Mouse (Mus musculus): Measurements from ENCODE around the gene Nfkb1. TPM values are rescaled to one million over a fixed set of nuclear protein-coding genes. Genes with fewer than 3 reads are reported as not detected.

Gene Nfkb1
- total RNA-seq, 2 experiments from 2014 or later = 20.5 to 25.2 TPM

DNA sequence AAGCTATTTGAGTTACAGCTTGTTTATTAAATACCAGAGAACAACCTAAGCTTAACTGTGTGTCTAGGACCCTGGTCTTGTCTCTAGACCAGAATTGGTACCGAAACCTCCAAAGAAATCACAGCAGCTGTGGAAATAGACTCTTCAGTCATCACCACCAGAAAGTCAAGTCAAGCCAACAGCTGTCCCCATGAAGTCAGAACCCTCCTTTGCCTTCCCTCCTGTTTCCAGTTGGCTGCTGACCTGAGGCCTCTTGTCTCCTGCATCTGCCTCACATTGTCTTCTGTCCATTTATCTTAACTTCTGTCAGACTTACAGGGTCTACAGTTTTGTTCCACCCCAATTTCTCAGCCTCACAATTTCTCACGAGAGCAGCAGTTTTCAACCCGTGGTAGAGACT is 57.1 kb downstream of the Nfkb1 start:
- no peak for DNase-seq (ENCODE audit: low spot score in 2 of 2)

DNA sequence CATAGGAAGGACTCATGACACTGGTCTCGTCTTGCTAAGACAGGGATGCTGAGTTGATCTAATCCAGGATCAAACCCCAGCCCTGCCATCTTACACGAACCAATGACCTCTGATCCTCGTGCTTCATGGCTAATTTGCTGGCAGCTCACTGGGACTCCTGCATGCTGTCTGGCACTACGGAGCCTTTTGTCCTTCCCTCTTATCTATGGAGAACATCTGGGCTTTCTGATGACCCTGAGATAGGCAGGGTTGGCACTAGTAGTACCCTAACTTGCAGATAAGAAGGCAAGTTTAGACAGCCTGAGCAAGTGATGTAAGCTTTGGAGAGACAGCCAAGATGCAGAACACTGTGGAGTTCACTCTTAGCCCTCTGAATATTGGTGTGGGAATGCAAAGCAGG is 59.5 kb downstream of the Nfkb1 start:
- DNase-seq (ENCODE audit: low spot score in 2 of 2) = no peak

DNA sequence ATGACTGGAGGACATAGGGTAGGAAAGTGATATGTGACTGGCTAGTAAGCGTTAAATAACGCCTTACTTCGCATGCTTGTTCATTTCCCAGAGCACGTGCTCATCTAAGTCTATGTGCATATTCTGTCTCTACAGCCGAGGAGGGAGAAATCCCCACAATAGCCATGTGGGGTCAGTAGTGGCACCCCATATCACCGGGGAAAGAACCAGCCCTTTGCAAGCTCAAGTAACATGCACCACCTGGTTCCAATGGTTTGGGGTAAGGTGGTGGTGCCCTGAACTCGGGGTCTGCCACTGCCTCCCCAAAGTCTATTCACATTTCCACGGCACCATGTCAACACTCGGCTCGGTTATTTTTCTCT is 60.3 kb downstream of the Nfkb1 start:
- peak; percentile 25 to 48 for DNase-seq (ENCODE audit: low spot score in 2 of 2)

DNA sequence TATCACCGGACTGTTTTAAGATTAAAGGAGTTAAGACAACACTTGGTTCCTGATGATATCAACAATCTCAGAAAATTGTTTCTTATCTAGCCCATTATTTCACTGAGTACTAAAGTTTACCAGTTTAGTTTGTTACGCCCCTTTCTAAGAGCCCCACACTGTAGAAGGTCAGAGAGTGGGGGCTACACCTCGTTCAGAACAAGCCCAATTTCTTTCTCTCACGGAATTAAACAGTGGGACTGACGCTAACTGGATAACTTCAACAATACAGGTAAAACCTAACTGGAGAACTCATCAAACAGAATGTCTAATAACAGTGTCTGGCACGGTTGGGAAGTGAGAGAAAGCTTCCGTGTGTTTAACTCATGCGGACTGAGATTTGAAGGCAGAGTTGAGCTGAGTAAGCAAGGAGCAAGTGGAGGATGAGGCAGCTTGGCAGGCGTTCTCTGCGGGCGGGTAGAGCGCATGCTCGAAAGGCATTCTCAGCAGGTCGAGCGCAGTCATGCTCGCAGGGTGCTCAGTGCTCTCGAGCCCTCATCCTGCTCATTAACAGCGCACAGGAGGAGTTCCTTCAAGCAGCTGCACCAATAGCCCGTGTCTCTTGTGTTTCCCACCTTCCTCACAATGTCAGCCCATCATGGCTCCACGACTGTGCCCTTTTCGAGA is 60.8 kb downstream of the Nfkb1 start:
- peak in 1 of 2 experiments; percentile 37 for DNase-seq (ENCODE audit: low spot score in 2 of 2)

DNA sequence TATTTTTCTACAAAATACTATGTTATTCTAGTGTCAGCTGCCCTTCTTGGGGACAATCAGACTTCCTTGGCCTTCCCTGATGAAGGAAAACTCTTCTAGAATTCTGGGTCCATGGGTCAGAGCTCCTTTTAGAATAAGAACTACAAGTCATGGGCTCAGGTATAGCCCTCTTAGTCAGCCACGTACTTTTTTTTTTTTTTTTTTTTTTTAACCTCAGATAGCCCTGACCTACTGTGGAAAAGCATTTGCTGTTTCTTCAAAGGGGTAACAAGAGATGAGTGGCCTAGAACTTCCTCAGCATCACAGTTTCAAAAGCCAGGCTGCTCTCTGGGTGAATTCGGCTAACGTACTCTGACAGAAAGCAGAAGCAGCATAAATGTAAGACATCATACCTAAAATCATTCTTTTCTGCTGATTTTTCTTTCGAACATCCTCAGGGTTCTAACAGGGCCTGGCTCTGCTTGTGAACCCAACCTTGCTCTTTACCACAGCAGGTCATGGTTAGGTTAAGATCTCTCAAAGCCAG is 61.5 kb downstream of the Nfkb1 start:
- DNase-seq (ENCODE audit: low spot score in 2 of 2) = no peak

DNA sequence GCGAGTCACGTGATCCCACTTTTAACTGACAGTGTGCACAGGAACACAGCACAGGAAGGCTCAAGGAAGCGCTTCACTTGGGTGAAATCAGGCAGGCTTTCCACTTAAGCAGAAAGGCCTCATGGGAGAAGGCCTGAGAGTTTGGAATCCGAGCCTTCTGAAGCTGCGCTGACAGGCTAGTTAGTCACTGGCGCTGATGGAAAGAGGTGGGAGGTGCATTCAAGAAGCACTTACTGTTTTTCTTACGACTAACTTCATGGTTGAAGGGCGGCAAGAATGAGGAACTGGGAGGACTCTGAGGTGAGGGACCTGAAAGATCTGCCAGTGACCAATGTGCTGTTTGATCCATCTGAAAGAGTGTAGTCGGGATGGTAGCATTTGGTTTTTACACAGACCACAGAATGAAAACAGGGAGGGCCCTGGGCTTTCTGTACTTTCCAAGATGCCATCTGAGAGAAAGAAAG is 62.6 kb downstream of the Nfkb1 start:
- DNase-seq (ENCODE audit: low spot score in 2 of 2) = no peak

DNA sequence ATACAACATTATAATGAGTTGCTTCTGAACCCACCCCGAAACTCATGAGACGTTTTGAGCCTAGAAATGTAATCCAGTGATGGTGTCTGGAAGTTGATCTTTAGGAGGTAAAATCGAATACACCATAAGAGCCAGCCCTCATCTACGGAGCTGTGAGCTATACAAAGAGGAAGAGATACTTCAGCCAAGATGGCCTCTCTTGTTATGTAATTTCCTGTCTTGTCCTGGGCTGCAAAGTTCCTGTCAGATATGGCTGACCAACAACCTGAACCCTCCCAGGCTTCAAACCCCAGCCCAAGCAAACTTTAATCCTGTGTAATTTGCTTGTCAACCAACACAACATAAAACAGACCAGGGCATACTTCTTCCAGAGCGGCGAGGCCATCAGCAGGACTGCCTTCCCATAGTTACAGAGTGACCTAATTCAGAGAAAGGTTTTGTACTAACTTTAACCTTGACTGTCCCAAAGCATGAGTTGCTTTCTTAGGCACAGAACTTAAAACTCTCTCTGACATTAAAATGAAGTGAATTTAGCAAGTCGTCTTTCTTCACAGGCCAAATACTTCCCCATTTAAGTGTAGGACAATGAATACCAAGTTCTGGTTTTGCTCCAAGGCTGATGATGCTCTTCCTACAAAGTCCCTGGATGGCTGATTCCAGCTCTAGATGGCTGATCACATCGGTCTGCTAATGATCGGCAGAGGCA is 63.2 kb downstream of the Nfkb1 start:
- DNase-seq (ENCODE audit: low spot score in 2 of 2) = no peak

DNA sequence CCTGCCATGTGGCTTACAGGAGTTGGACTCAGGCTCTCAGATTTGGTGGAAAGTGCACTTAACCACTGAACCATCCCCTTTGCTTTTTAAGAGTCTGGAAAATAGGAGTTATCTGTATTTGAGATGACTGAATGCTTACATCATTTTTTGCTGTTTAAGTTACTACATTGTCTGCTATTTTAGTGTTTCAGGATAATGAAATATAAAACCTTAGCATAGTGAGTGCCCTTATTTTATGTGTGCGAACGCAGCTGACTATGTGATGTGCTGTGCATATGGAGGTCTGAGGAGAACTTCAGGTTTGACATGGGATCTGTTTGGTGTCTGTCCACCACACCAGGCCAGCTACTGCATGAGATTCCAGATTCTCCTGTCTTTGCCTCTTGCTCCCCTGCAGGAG is 66.1 kb downstream of the Nfkb1 start:
- no peak for DNase-seq (ENCODE audit: low spot score in 2 of 2)

DNA sequence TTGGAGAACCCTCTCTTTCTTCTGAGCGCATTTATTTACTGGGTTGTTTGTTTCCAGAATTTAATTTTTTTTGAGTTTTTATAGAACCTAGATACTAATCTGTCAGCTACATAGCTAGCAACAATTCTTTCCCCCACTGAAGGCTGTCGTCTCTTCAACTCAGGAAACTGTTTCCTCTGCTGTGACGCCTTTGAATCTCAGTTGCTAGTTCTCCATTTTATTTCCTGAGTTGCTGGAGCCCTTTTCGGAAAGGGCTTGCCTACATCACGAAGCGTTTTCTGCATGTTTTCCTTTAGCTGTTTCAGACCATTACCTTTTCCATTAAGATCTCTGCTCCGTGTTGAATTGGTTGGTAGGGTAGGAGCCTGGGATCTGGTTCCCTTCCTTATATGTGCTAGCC is 74.6 kb downstream of the Nfkb1 start:
- DNase-seq (ENCODE audit: low spot score in 2 of 2) = no peak

DNA sequence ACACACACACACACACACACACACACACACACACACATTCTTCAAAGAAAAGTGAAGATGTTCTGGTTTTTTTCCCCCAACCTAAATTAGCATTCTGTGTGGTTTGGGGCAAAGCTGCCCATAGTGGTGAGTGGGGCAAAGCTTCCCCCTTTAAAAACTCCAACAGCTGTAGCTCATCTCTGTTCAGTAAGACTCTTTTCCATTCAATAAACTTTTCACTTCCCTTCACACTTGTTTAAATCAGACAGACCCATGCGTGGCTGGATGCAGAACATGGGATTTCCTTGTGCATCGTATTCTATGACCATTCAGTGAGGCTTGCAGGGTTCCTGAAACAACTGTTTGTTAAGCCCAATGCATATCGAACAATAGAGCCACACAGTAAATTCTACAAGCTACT is 77.0 kb downstream of the Nfkb1 start:
- no peak for DNase-seq (ENCODE audit: low spot score in 2 of 2)

DNA sequence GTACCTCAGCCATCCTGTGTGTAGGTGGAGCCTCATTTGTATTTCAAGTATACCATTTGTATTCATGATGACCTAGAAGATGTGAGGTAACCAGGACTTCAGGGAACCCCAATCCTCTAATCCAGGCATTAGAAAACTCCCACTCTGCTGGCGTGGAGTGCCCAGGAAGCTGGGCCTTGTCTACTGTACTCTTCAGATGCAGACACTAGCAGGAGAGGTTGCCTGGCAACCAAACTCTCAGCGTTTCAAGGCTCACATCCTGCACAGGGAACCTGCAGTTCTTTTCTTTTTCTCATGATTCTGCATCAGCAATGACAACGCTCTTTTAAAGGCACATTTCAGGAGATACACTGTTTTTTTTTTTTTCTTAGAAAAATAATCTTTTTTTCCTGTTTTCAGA is 81.1 kb downstream of the Nfkb1 start:
- peak in 1 of 2 experiments; percentile 32 for DNase-seq (ENCODE audit: low spot score in 2 of 2)

DNA sequence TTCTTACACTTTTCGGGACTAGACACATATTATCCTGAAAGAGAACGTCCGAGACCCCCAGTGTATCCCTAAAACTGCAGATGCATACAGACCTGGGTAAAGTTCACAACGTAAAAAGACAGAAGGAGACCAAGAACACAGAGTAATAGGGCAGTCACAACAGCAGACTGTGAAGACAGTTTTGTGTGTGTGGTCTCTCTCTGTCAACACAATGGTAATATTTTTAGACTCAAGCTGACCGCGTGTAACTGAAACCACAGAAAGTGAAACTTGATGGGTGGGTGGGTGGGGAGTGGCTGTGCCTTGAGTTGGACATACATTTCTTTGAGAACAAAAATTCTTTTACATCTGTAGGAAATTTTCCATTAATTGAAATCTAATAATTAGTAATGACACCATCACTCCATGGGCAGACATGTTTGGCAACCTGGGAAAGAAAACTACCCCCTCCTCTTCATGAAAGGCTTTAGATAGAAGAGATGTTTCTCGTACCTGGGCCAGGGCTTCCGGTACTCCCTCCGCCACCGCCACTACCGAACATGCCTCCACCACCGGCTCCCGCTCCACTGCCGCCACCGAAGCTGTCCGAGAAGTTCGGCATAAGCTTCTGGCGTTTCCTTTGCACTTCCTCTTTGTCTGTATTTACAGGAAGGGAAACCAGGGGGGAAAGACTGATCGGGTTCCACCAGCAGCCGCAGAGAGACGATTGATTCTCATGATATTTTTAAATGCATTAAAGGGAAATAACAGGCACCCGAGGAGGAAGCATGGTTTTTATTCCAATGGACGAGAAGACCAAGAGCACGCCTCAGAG is 83.5 kb downstream of the Nfkb1 start:
- no peak for DNase-seq (ENCODE audit: low spot score in 2 of 2)

DNA sequence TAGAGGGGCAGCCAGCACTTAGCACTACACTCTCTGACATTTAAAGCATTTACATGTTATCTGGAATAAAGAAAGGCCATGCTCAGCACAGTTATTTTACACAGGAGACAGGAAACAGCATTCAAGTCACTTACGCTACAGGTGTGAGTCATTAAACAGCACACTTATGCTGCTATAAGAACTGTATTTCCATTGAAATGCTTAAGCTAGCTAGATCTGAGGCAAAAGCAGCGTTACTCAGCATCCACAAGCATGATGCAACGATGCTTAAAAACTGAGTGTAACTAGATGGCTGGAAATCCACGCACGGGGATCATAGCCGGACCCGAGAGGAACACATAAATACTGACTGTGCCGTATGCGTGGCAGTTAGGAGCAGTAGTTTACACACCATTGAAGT is 84.3 kb downstream of the Nfkb1 start:
- no peak for DNase-seq (ENCODE audit: low spot score in 2 of 2)

DNA sequence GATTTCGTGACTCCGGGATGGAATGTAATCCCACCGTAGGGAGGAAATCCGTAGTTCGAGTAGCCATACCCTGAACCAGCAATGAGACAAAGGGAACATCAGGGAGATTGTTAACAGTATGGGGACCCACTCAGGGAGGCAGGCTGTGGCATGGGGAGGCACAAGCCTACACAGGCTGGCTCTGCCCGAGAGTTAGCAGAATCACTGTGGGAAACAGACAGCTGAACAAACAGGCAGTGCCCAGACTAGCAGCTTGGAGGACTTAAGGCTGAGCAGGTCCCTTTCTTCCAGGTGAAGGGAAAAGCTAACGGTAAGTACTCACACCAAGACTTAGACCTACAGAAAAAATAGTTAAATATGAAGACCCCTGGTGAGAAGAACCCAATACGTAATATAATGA is 84.8 kb downstream of the Nfkb1 start:
- DNase-seq (ENCODE audit: low spot score in 2 of 2) = no peak

DNA sequence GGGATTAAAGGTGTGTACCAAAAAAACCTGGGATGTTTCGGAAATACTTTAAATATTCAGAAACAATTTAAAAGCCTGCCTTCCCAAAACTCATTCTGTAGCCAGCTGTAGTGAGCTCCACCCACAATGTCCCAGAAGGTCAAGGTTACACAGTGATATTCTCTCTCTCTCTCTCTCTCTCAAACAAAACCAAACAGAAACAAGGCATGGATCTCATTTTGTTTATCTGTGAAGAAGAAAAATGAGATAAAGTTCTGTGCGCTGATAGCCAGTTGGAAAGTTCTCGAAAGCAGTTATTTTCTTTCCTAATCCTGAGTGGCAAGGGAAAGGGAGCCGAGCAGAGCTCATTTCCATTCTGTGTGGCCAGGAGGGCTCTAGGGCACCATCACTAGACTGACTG is 85.9 kb downstream of the Nfkb1 start:
- no peak for DNase-seq (ENCODE audit: low spot score in 2 of 2)

DNA sequence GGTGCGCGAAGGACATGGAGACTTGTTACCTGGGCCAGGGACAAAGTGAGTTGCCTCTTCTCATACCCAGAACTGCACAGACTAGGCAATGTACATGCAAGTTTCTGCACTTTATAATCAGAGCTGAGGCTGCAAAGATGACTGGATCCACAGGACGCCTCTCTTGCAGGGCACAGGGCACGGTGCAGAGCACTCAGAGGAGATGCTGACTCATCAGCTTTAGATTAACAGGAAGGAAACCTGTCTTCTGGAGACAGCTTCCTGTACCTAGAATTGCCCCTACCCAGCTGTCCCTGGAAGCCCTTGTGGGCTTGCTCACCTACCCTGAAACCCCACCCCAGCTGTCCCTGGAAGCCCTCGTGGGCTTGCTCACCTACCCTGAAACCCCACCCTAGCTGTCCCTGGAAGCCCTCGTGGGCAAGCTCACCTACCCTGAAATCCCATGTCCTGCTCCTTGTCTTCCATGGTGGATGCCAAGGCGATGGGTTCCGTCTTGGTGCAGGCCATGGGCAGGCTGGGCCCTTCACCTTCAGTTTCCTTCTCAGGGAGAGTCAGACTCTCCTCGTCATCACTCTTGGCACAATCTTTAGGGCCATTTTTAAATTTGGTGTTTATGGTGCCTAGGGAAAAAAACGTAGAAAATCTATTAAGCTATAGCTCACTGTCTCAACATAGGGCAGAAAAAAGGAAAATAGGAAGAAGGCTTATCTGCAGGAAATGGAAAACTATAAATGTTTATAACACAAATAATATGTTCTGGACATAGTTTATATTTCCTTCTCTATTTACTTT is 86.5 kb downstream of the Nfkb1 start:
- DNase-seq (ENCODE audit: low spot score in 2 of 2) = no peak

DNA sequence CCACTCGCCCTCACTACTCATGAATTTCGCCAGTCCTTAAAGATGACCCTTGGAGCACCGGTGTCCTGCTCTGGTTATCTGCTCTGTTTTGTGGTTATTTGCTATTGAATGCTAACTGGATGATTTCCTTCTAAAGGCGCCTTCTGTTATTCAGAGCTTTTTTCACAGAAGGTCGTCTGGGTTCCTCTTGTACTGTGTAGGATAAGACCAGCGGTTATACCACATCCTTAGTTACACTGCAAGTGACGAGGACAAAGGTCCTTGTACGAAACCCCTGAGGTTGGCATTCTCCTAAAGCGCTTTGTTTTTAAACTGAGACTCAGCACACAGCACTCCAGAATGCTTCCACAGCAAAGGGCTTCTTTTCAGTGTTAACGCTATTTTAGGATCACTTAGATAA is 88.6 kb downstream of the Nfkb1 start:
- no peak for DNase-seq (ENCODE audit: low spot score in 2 of 2)

DNA sequence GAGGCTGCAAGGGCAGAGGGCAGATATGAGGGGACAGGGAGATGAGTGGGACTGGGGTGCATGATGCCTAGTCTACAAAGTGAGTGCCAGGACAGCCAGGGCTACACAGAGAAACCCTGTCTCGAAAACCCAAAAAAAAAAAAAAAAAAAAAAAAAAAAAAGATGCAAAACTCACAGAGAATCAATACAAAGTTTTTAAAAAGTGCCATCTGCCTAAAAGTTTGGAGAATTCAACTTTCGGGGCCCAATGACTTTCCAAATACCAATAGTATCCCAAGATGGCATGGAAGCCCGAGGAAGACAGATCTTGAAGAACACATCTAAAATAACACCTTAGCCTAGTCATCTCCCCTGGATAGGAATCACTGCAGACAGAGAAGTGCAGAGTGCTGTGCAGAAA is 93.0 kb downstream of the Nfkb1 start:
- no peak for DNase-seq (ENCODE audit: low spot score in 2 of 2)

DNA sequence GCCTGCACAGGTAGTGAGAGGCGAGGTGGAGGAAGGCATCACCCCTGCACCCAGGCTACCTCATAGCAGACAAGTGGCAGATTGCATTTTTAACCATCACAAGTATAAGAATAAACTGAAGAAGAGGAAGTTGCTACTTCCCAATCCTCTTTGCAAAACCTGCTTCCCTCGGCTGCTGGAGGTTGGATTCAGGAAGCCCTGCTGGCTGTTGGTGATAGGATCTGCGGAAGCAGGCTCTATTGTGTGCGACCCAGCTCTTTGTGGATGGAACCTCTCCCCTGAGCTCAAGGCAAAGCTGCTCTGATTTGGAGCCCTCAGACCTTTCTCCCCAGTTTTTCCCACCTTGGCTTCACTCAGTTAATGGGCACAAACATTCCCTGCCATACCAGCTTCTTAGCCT is 94.3 kb downstream of the Nfkb1 start:
- DNase-seq (ENCODE audit: low spot score in 2 of 2) = no peak

DNA sequence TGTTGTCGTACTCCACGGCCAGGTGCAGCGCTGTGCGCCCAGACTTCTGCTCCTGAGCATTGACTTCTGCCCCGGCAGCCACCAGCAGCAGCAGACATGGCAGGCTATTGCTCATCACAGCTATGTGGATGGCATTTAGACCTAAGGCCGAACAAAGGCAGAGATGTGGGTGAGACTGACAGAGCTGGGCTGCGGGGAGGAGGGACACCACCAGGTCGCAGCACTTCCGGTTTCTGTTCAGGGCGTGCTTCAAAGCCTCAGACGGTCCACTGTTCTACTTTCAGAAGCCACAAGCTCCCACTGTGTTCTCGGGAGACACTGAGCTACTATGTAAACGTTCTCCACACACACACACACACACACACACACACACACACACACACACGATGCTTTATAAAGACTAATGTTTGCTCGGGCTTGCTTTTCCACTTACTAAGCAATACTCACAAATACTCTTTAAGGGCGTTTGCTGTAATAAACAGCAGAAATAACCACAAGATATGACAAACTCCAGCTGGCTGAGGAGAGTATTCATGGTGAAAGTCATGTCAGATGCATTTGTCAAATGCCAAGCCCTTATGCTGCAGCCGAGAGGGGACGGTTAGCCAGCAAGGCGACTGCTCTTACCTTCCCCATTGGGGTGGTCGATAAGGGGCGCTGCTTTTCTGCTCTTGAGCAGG is 97.0 kb downstream of the Nfkb1 start:
- no peak for DNase-seq (ENCODE audit: low spot score in 2 of 2)

DNA sequence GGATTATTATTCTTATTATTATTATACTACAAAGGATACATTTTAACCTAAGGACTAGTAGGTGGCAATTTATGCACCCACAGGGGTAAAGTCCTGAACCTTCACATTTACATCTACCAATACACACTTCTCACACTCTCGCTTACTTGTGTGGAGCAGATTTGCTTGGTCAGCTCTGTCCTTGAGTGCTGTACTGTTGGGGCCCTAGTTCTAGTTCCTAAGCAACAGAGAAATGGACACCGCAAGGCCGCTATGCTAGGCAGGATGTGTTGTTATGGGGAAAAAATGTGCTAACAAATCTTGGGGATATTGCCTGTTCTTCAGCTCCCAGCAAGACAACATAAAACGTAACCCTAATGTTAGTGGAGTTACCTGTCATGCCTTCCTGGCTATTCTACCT is 99.3 kb downstream of the Nfkb1 start:
- DNase-seq (ENCODE audit: low spot score in 2 of 2) = no peak
